Mouse (Mus musculus) embryonic fibroblast, embryonic 13.5 days (primary cell): ENCODE measurements at regions not wholly inside any gene's neighbourhood (a gene's known extent, or its start where the extent isn't known, plus 50 kb on each side); places are given as distances from the start of the nearest gene placed in this dataset.

Experiments
- CTCF ChIP-seq: IDR thresholded peaks from 2 replicates; pipeline ENCODE4 v1.5.1; 2011; ENCODE audit warnings: mild to moderate bottlenecking, control low read depth, low read length, moderate library complexity, borderline replicate concordance; ENCODE audit not compliant: insufficient read depth
- POLR2A ChIP-seq: IDR thresholded peaks from 2 replicates; pipeline ENCODE4 v1.6.1; 2011; ENCODE audit warnings: low read depth, mild to moderate bottlenecking, control low read depth, low read length, moderate library complexity

DNA sequence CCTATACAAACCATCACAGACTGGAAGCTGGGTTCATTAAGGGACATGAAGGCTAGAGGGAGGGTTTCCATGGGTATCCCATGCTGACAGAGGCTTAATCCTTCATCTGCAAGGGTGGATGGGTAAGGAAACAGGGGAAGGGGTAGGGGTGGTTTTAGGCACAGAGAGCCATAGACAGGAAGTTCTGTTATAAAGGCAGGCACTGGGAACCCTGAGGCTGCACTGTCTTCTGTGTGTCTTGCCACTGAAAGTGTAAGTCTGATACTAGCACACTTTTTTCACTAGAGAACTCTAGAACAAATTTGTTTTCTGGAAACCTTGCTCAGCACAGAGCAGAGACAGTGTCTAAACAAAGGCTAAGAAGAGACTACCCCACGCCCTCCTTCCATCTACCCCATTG, 103.4 kb upstream of the Pmepa1 start:
- TF ChIP-seq POLR2A (no peak), CTCF (no peak)
